Mouse (Mus musculus): ENCODE data around the gene Cideb. TPM values are rescaled to one million over a fixed set of nuclear protein-coding genes. Genes with fewer than 3 reads are reported as not detected.

Gene Cideb
- total RNA-seq, 1 experiment from 2014 or later, result 1.0 TPM

- no peak for ATAC-seq (replicated peaks; ENCODE audit: insufficient number of reproducible peaks, low FRiP score, low TSS enrichment, poor library complexity, severe bottlenecking)
Measured at GRCm38 (mm10) chr14:55730531-55731032, 27.7 kb downstream of the Cideb start.

- no peak for ATAC-seq (replicated peaks; ENCODE audit: insufficient number of reproducible peaks, low FRiP score, low TSS enrichment, poor library complexity, severe bottlenecking)
Measured at GRCm38 (mm10) chr14:55730116-55730515, 28.1 kb downstream of the Cideb start.

- ATAC-seq (replicated peaks; ENCODE audit: insufficient number of reproducible peaks, low FRiP score, low TSS enrichment, poor library complexity, severe bottlenecking), result no peak
Measured at GRCm38 (mm10) chr14:55727889-55728685, 30.2 kb downstream of the Cideb start.

GRCm38 (mm10) chr14:55726261-55726660 lies 32.0 kb downstream of the Cideb start:
- no peak for ATAC-seq (replicated peaks; ENCODE audit: insufficient number of reproducible peaks, low FRiP score, low TSS enrichment, poor library complexity, severe bottlenecking)

- ATAC-seq (replicated peaks; ENCODE audit: insufficient number of reproducible peaks, low FRiP score, low TSS enrichment, poor library complexity, severe bottlenecking), result peak; percentile 82
Measured at GRCm38 (mm10) chr14:55724411-55724871, 33.8 kb downstream of the Cideb start.

GRCm38 (mm10) chr14:55723433-55723832 lies 34.8 kb downstream of the Cideb start:
- no peak for ATAC-seq (replicated peaks; ENCODE audit: insufficient number of reproducible peaks, low FRiP score, low TSS enrichment, poor library complexity, severe bottlenecking)

GRCm38 (mm10) chr14:55722438-55722945 lies 35.8 kb downstream of the Cideb start:
- no peak for ATAC-seq (replicated peaks; ENCODE audit: insufficient number of reproducible peaks, low FRiP score, low TSS enrichment, poor library complexity, severe bottlenecking)

- ATAC-seq (replicated peaks; ENCODE audit: insufficient number of reproducible peaks, low FRiP score, low TSS enrichment, poor library complexity, severe bottlenecking), result peak; percentile 82
Measured at GRCm38 (mm10) chr14:55721700-55722437, 36.4 kb downstream of the Cideb start, which contains the start of gene Rabggta. Rabggta (minus strand) TSS chr14:55722263.

GRCm38 (mm10) chr14:55721076-55721475 lies 37.2 kb downstream of the Cideb start:
- ATAC-seq (replicated peaks; ENCODE audit: insufficient number of reproducible peaks, low FRiP score, low TSS enrichment, poor library complexity, severe bottlenecking), result no peak

- no peak for ATAC-seq (replicated peaks; ENCODE audit: insufficient number of reproducible peaks, low FRiP score, low TSS enrichment, poor library complexity, severe bottlenecking)
Measured at GRCm38 (mm10) chr14:55720666-55721065, 37.6 kb downstream of the Cideb start.

- no peak for ATAC-seq (replicated peaks; ENCODE audit: insufficient number of reproducible peaks, low FRiP score, low TSS enrichment, poor library complexity, severe bottlenecking)
Measured at GRCm38 (mm10) chr14:55719737-55720136, 38.5 kb downstream of the Cideb start.

GRCm38 (mm10) chr14:55716884-55717283 lies 41.4 kb downstream of the Cideb start:
- ATAC-seq (replicated peaks; ENCODE audit: insufficient number of reproducible peaks, low FRiP score, low TSS enrichment, poor library complexity, severe bottlenecking), result no peak

- no peak for ATAC-seq (replicated peaks; ENCODE audit: insufficient number of reproducible peaks, low FRiP score, low TSS enrichment, poor library complexity, severe bottlenecking)
Measured at GRCm38 (mm10) chr14:55716271-55716670, 42.0 kb downstream of the Cideb start.

- ATAC-seq (replicated peaks; ENCODE audit: insufficient number of reproducible peaks, low FRiP score, low TSS enrichment, poor library complexity, severe bottlenecking), result no peak
Measured at GRCm38 (mm10) chr14:55714893-55715292, 43.4 kb downstream of the Cideb start.

GRCm38 (mm10) chr14:55713729-55714122 lies 44.5 kb downstream of the Cideb start, which contains the start of gene Tgm1:
Tgm1 (minus strand) TSS chr14:55713926.
- ATAC-seq (replicated peaks; ENCODE audit: insufficient number of reproducible peaks, low FRiP score, low TSS enrichment, poor library complexity, severe bottlenecking), result no peak

GRCm38 (mm10) chr14:55713007-55713728 lies 45.1 kb downstream of the Cideb start:
- ATAC-seq (replicated peaks; ENCODE audit: insufficient number of reproducible peaks, low FRiP score, low TSS enrichment, poor library complexity, severe bottlenecking), result peak; percentile 45; the same call in 1 of the 2 replicates

- ATAC-seq (replicated peaks; ENCODE audit: insufficient number of reproducible peaks, low FRiP score, low TSS enrichment, poor library complexity, severe bottlenecking), result no peak
Measured at GRCm38 (mm10) chr14:55711786-55712185, 46.5 kb downstream of the Cideb start.

- no peak for ATAC-seq (replicated peaks; ENCODE audit: insufficient number of reproducible peaks, low FRiP score, low TSS enrichment, poor library complexity, severe bottlenecking)
Measured at GRCm38 (mm10) chr14:55709509-55709908, 48.7 kb downstream of the Cideb start.

GRCm38 (mm10) chr14:55707397-55707796 lies 50.9 kb downstream of the Cideb start:
- no peak for ATAC-seq (replicated peaks; ENCODE audit: insufficient number of reproducible peaks, low FRiP score, low TSS enrichment, poor library complexity, severe bottlenecking)
